Mouse (Mus musculus) lung, adult 2 months (tissue): ENCODE data around the gene Fbxw8.

Source experiments
- CTCF ChIP-seq: fragments of 200-500 bp; IDR thresholded peaks from 2 replicates; pipeline ENCODE4 v1.5.1; 2011; ENCODE audit warnings: mild to moderate bottlenecking, low read length, control low read depth; ENCODE audit not compliant: insufficient read depth
- POLR2A ChIP-seq: fragments of 200-500 bp; IDR thresholded peaks from 2 replicates; pipeline ENCODE4 v1.6.1; 2011; ENCODE audit warnings: low read depth, mild to moderate bottlenecking, control low read depth, low read length, borderline replicate concordance; ENCODE audit errors: extremely low read depth

- TF ChIP-seq POLR2A (no peak), CTCF (no peak)
These were observed 65.2 kb downstream of the Fbxw8 start for GRCm38 (mm10) chr5:118090101-118090500.
